Mouse (Mus musculus) forebrain, embryonic 16.5 days (tissue): ENCODE measurements at regions not wholly inside any gene's neighbourhood (a gene's known extent, or its start where the extent isn't known, plus 50 kb on each side); places are given as distances from the start of the nearest gene placed in this dataset.

Source experiments
- ATAC-seq: fragments of 200-750 bp; cut with Nextera tagmentation; 2 replicates; pipeline ENCODE4 v1.8.0; 2017; ENCODE audit warnings: mild to moderate bottlenecking, moderate library complexity
- H3K27ac ChIP-seq: fragments of 300-500 bp; sonication (generic); 2 replicates; pipeline ENCODE4 v1.5.1; 2014; ENCODE audit warnings: low read length, control low read depth
- H3K27me3 ChIP-seq: fragments of 300-500 bp; sonication (generic); replicated peaks from 2 replicates; pipeline ENCODE4 v1.6.1; 2014; ENCODE audit warnings: low read length; ENCODE audit not compliant: control insufficient read depth, insufficient read depth
- H3K36me3 ChIP-seq: fragments of 300-500 bp; sonication (generic); 2 replicates; pipeline ENCODE4 v1.6.1; 2014; ENCODE audit not compliant: control insufficient read depth, insufficient read depth
- H3K4me1 ChIP-seq: fragments of 300-500 bp; sonication (generic); replicated peaks from 2 replicates; pipeline ENCODE4 v1.6.1; 2014; ENCODE audit warnings: low read length; ENCODE audit not compliant: control insufficient read depth, insufficient read depth
- H3K4me2 ChIP-seq: fragments of 300-500 bp; sonication (generic); 2 replicates; pipeline ENCODE4 v1.6.1; 2014; ENCODE audit warnings: mild to moderate bottlenecking, low read length, control low read depth
- H3K4me3 ChIP-seq: fragments of 300-500 bp; sonication (generic); replicated peaks from 2 replicates; pipeline ENCODE4 v1.5.1; 2014; ENCODE audit warnings: mild to moderate bottlenecking, low read length, control low read depth
- H3K9ac ChIP-seq: fragments of 300-500 bp; sonication (generic); replicated peaks from 2 replicates; pipeline ENCODE4 v1.6.1; 2014; ENCODE audit warnings: low read depth, low read length, control low read depth
- H3K9me3 ChIP-seq: fragments of 300-500 bp; sonication (generic); 2 replicates; pipeline ENCODE4 v1.6.1; 2016; ENCODE audit warnings: low read length; ENCODE audit not compliant: control insufficient read depth
- WGBS: fragments of 180-500 bp; shearing (Covaris S2); extraction: QIAGEN DNeasy Blood & Tissue Kit; methylation state at CpG from one replicate; pipeline ENCODE4 v1.1.7; 2014; 5-methylcytosine and 5-hydroxymethylcytosine counted together

DNA sequence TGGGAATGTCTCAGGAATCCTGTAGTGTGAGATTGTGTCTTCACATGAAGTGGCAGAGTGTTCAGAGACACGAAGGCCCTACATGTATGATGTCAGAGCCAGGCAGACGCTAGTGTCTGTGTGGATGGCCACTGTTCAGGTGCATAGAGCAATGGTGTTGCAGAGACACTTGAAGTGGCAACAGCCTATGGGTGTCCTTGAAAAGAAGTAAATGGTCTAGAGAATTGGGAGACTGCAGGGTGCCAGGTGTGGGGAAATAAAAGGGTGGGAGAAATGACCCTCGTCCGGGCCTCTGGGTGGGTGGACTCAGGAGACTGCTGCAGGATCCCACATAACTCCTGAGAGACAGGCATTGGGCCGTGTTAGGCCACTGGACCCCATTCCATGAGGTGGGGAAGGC, 127.8 kb upstream of the Peli2 start:
- Histone ChIP-seq H3K27ac (no peak overlapping the region), H3K36me3 (no peaks in the 10 kb centered on the region), H3K9ac (no peak overlapping the region), H3K4me3 (no peak overlapping the region), H3K9me3 (no peaks in the 10 kb centered on the region), H3K4me1 (peaks cover 11% of the 10 kb centered on the region), H3K4me2 (no peak overlapping the region), H3K27me3 (no peaks in the 10 kb centered on the region)
- no peak for ATAC-seq
- WGBS = 94% methylated on average over 5 of the region's 5 CpGs

- no peaks in the 10 kb centered on the region for H3K36me3 ChIP-seq
- no peak overlapping the region for H3K27ac ChIP-seq
- H3K27me3 ChIP-seq = no peaks in the 10 kb centered on the region
- no peak overlapping the region for H3K9ac ChIP-seq
- WGBS = 96% methylated on average over 8 of the region's 8 CpGs
- no peaks in the 10 kb centered on the region for H3K4me1 ChIP-seq
- H3K4me3 ChIP-seq = no peak overlapping the region
- no peaks in the 10 kb centered on the region for H3K9me3 ChIP-seq
- no peak for ATAC-seq
- H3K4me2 ChIP-seq = no peak overlapping the region
Measured at GRCm38 (mm10) chr14:47998936-47999335, 121.7 kb upstream of the Peli2 start.

GRCm38 (mm10) chr14:48005092-48005928, 115.3 kb upstream of the Peli2 start:
- H3K4me1 ChIP-seq = peaks cover 11% of the 10 kb centered on the region
- no peaks in the 10 kb centered on the region for H3K27me3 ChIP-seq
- WGBS = 38% methylated on average over 6 of the region's 6 CpGs
- peak; percentile 63 for ATAC-seq
- no peaks in the 10 kb centered on the region for H3K36me3 ChIP-seq
- H3K9me3 ChIP-seq = no peaks in the 10 kb centered on the region
- H3K27ac ChIP-seq = peak overlapping the region; percentile 29; the same call in 1 of the 2 replicates
- H3K4me2 ChIP-seq = no peak overlapping the region
- H3K9ac ChIP-seq = no peak overlapping the region
- no peak overlapping the region for H3K4me3 ChIP-seq

GRCm38 (mm10) chr14:48005929-48006309, 114.7 kb upstream of the Peli2 start:
- Histone ChIP-seq H3K27ac (no peak overlapping the region), H3K36me3 (no peaks in the 10 kb centered on the region), H3K4me2 (no peak overlapping the region), H3K9ac (no peak overlapping the region), H3K4me1 (peaks cover 11% of the 10 kb centered on the region), H3K9me3 (no peaks in the 10 kb centered on the region), H3K27me3 (no peaks in the 10 kb centered on the region), H3K4me3 (no peak overlapping the region)
- ATAC-seq = 0 out of 2 replicates have a peak, but pooled peaks have one; percentile 18
- 60% methylated on average over 1 of the region's 1 CpGs for WGBS

DNA sequence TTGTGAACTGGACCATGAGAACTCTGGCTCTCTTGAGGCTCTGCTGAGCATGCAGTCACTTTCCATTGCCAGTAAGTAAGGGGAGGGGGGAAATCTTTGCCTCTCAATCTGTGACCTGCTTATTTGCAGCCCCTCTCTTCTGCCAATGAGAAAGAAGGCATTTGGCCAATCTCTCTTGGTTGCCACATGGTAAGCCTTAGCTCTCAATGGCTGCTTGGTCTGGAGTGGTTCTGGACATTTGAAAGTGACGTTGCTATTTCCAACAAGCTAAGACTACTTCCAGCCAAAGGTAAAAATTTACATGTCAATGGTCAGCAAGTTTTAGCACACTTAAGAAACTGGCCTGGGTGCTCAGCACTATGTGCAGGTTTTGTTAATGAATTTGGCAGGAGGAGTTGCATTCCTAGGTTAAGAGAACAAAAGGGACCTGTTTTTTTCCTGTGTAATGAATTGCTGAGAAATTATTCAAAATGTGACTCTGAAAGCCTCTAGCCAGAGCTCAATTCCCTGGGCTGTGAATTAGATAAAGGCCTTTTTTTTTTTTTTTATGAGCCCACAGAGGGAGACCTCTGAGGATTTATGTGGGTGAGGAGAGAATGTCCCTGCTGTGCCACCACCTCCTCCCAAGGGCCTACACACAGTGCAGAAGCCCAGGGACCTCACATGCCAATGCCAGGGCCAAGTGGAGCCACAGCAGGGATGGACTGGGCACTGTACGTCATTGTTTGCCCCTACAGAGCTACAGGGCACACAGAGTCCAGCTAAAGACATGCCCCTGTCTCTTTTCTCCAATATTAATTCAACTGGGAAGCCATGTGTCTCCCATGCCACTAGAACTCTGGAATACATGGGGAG, 108.0 kb upstream of the Peli2 start:
- Histone ChIP-seq H3K4me1 (peaks cover 9% of the 10 kb centered on the region; the same call in 1 of the 2 replicates), H3K4me2 (no peak overlapping the region), H3K9ac (no peak overlapping the region), H3K27me3 (no peaks in the 10 kb centered on the region), H3K36me3 (no peaks in the 10 kb centered on the region), H3K9me3 (no peaks in the 10 kb centered on the region), H3K4me3 (no peak overlapping the region), H3K27ac (peak overlapping the region; percentile 37; the same call in 1 of the 2 replicates)
- WGBS = 16% methylated on average over 2 of the region's 2 CpGs
- peak; percentile 92 for ATAC-seq

DNA sequence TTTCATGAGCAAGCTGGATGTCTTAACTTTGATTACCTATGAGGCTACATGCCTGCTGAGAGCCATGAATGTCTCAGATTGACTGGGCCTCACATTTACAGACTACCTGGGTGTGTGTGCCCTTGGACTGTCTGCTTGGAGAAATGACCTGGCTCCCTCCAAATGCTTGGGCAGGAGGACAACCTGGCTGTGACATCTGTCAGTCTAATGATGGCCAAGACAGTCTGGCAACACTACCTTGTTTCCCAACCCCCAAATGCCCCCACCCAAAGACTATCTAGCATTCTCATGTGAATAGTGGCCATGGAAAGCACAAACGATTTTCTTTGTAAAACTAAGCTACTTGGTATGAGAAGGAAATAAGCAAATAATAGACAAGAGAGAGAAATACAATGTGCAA, 107.2 kb upstream of the Peli2 start:
- no peak overlapping the region for H3K4me3 ChIP-seq
- no peaks in the 10 kb centered on the region for H3K9me3 ChIP-seq
- ATAC-seq = no peak
- no peak overlapping the region for H3K4me2 ChIP-seq
- WGBS = 90% methylated on average over 1 of the region's 1 CpGs
- no peaks in the 10 kb centered on the region for H3K27me3 ChIP-seq
- H3K27ac ChIP-seq = no peak overlapping the region
- no peaks in the 10 kb centered on the region for H3K36me3 ChIP-seq
- no peak overlapping the region for H3K9ac ChIP-seq
- peaks cover 9% of the 10 kb centered on the region; the same call in 1 of the 2 replicates for H3K4me1 ChIP-seq

DNA sequence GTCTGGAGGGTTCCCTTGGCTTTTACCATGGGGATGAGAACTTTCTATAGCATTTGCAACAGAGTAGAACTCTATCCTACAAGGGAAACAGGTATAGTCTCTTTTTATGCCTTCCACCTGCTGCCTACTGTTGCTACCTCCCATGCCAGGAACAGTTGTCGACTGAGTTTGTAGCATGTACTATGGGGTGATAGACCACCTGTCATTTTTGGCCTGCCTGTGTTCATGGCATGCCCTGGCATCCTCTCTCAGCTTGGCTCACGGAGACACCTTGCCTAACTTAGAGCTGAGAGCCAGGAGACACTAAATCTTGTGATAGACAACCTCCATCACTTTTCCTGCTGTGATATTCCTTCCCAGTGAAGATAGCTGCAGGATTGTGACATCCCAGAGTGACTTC, 105.8 kb upstream of the Peli2 start:
- H3K9ac ChIP-seq = no peak overlapping the region
- H3K27me3 ChIP-seq = no peaks in the 10 kb centered on the region
- peaks cover 9% of the 10 kb centered on the region; the same call in 1 of the 2 replicates for H3K4me1 ChIP-seq
- no peak for ATAC-seq
- H3K36me3 ChIP-seq = no peaks in the 10 kb centered on the region
- no peak overlapping the region for H3K4me2 ChIP-seq
- no peaks in the 10 kb centered on the region for H3K9me3 ChIP-seq
- no peak overlapping the region for H3K27ac ChIP-seq
- no peak overlapping the region for H3K4me3 ChIP-seq
- WGBS = 80% methylated on average over 2 of the region's 2 CpGs

DNA sequence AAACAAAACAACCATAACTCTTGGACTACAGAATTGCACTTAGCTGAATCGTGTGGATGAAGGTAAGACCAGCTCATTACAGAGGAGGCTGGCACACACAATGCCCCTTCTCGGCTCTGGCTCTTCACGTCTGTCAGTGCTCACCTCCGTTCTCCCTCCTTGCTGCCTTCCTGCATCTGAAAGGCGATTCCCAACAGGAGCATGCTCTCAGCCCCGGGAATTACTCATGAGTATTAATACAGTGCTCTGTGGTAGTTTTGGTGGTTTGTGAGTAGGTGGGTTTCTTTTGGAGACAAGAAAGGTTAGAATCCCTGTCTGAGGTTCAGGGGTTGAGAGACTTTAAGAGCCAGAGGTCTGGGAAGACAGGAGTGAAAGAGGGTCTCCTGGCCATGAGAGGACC, 102.7 kb upstream of the Peli2 start:
- no peaks in the 10 kb centered on the region for H3K9me3 ChIP-seq
- 86% methylated on average over 6 of the region's 6 CpGs for WGBS
- no peak overlapping the region for H3K4me2 ChIP-seq
- H3K27me3 ChIP-seq = no peaks in the 10 kb centered on the region
- H3K4me3 ChIP-seq = no peak overlapping the region
- H3K36me3 ChIP-seq = no peaks in the 10 kb centered on the region
- no peak overlapping the region for H3K27ac ChIP-seq
- peaks cover 2% of the 10 kb centered on the region; the same call in 1 of the 2 replicates for H3K4me1 ChIP-seq
- H3K9ac ChIP-seq = no peak overlapping the region
- ATAC-seq = no peak

DNA sequence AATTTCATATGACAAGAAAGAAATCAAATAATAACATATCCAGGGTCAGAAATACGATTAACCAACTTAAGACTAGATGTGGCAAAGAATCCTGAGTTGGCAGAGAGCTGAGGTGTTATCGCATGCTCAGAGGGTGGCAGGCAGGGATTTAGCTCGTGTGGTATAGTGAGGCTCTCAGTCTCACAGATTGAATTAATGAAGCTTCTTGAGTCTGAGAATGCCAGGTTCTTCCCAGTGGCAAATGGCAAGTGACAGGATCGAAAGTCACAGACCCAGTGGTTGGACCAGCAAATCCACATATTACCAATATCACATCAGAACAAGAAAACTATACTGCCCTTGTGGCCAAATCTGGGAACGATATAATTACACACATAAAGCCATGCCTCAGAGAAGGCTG, 101.3 kb upstream of the Peli2 start:
- no peak for ATAC-seq

More for the DNA sequence above, 101.3 kb upstream of the Peli2 start:
- Histone ChIP-seq H3K27ac (no peak overlapping the region), H3K9ac (no peak overlapping the region), H3K4me2 (no peak overlapping the region), H3K4me1 (peaks cover 2% of the 10 kb centered on the region; the same call in 1 of the 2 replicates), H3K36me3 (no peaks in the 10 kb centered on the region), H3K27me3 (no peaks in the 10 kb centered on the region), H3K4me3 (no peak overlapping the region), H3K9me3 (no peaks in the 10 kb centered on the region)
- 70% methylated on average over 5 of the region's 5 CpGs for WGBS
